Mouse (Mus musculus) heart, adult 18-20 months (tissue): ENCODE data around the gene Zbtb1. TPM values are rescaled to one million over a fixed set of nuclear protein-coding genes. Genes with fewer than 3 reads are reported as not detected.

Experiments
- DNase-seq, 2 experiments: peaks; one replicate each; pipeline ENCODE4 v3.0.0; 2021 to 2022; ENCODE audit warnings: mixed read lengths in 1 of 2
- long read RNA-seq, 2 experiments: library from polyadenylated mRNA; stranded (forward); transcript quantifications; one replicate each; pipeline ENCODE4 v2.0.0; 2021
- total RNA-seq, 2 experiments: library from RNA; stranded (reverse); gene quantifications; 2 replicates each; pipeline ENCODE4 v1.2.3; 2021

Gene Zbtb1
- total RNA-seq = 1 to 10 TPM; 2.9 to 3.0 TPM
- long read RNA-seq, experiment 1, full-length matches to known transcripts = 11 of 11 reads
- long read RNA-seq, experiment 1, partial matches to known transcripts = 0 of 11 reads
- long read RNA-seq, experiment 1, other reads (novel, unspliced or antisense) = 0 of 11 reads
- long read RNA-seq, experiment 2, full-length matches to known transcripts = 3 of 5 reads
- long read RNA-seq, experiment 2, partial matches to known transcripts = 0 of 5 reads
- long read RNA-seq, experiment 2, other reads (novel, unspliced or antisense) = 2 of 5 reads

GRCm38 (mm10) chr12:76369978-76370830 lies at the start of gene Zbtb1:
Gene Zbtb1 (plus strand): TSS chr12:76370266.
- DNase-seq = peak; percentile 83 to 86

- peak; percentile 40 to 56 for DNase-seq
Observed at GRCm38 (mm10) chr12:76324679-76325431, 45.2 kb upstream of the Zbtb1 start, which contains the start of gene Akap5. Gene Akap5 (plus strand): TSS chr12:76324891.

GRCm38 (mm10) chr12:76326437-76327220 lies 43.4 kb upstream of the Zbtb1 start:
- no peak for DNase-seq

DNA sequence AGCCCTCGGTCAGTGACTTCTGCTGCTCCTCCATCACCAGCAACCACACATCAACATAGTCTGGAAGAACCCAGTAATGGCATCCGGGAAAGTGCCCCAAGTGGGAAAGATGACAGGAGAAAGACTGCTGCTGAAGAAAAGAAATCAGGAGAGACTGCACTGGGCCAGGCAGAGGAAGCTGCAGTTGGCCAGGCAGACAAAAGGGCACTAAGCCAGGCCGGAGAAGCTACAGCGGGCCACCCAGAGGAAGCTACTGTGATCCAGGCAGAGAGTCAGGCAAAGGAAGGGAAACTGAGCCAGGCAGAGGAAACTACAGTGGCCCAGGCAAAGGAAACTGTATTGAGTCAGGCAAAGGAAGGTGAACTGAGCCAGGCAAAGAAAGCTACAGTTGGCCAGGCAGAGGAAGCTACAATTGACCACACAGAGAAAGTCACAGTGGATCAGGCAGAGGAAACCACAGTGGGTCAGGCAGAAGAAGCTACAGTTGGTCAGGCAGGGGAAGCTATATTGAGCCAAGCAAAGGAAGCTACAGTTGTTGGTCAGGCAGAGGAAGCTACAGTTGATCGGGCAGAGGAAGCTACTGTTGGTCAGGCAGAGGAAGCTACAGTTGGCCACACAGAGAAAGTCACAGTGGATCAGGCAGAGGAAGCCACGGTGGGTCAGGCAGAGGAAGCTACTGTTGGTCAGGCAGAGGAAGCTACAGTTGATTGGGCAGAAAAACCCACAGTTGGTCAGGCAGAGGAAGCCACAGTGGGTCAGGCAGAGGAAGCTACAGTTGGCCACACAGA lies 41.3 kb upstream of the Zbtb1 start:
- DNase-seq = no peak

- no peak for DNase-seq
Observed at GRCm38 (mm10) chr12:76333688-76334087, 36.4 kb upstream of the Zbtb1 start.

DNA sequence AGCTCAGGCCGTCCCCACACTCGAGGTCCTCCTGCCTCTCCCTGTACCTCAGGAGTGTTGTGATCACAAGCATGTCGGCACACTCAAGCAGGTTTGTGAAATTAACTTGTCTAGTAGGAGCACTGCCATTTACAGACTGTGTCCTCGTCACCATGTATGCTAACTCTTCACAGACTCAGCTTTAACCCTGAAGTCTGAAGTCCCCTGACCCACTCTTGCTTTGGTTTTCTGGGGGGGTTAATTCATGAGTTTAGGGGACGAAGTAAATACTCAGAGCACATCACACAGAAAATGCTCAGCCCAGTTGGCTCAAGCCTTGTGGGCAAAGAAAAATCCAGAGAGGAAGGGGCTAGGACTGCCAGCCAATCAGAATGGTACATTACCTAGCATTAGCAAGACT lies 34.4 kb upstream of the Zbtb1 start:
- DNase-seq = no peak

GRCm38 (mm10) chr12:76336111-76336965 lies 33.7 kb upstream of the Zbtb1 start:
- no peak for DNase-seq

- DNase-seq = peak; percentile 46 to 84
Observed at GRCm38 (mm10) chr12:76341080-76341479, 29.0 kb upstream of the Zbtb1 start.

- DNase-seq = peak in 1 of 2 experiments; percentile 22
Observed at GRCm38 (mm10) chr12:76345759-76346455, 24.2 kb upstream of the Zbtb1 start.

GRCm38 (mm10) chr12:76349680-76350220 lies 20.3 kb upstream of the Zbtb1 start:
- no peak for DNase-seq

DNA sequence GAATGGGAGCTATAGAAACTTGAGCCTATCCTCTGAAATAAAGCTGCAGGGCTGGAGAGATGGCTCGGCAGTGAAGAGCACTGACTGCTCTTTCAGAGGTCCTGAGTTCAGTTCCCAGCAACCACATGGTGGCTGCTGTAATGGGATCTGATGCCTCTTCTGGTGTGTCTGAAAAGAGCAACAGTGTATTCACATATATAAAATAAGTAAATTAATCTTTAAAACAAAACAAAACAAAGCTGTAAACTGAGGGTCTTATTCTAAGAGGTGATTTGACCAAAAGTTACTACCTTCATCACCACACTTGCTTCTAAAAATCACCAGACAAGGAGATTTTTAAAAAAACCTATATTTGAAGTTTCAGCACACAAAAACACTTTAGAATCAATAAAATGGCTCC lies 9.2 kb upstream of the Zbtb1 start:
- no peak for DNase-seq

- DNase-seq = no peak
Observed at GRCm38 (mm10) chr12:76361405-76362302, 8.4 kb upstream of the Zbtb1 start.

GRCm38 (mm10) chr12:76362303-76362676 lies 7.8 kb upstream of the Zbtb1 start:
- no peak for DNase-seq

DNA sequence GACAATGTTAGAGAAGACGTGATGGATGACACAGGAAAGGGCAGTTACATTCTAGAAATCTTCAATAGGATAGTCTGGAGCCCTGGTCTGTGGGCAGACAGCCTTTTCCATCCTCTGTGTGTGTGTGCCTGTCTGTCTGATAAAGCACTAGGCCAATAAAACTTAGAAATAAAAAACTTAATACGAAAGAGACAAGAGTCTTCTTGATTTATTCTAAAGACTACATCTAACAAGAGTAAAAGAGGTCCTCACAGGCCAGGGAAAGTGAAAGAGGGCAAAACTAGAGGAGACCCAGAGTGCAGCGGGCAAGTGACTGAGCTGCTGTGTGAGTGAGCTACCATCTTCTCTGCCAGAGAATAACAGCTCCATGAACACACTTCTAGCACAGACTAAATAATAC lies 3.8 kb upstream of the Zbtb1 start:
- no peak for DNase-seq

DNA sequence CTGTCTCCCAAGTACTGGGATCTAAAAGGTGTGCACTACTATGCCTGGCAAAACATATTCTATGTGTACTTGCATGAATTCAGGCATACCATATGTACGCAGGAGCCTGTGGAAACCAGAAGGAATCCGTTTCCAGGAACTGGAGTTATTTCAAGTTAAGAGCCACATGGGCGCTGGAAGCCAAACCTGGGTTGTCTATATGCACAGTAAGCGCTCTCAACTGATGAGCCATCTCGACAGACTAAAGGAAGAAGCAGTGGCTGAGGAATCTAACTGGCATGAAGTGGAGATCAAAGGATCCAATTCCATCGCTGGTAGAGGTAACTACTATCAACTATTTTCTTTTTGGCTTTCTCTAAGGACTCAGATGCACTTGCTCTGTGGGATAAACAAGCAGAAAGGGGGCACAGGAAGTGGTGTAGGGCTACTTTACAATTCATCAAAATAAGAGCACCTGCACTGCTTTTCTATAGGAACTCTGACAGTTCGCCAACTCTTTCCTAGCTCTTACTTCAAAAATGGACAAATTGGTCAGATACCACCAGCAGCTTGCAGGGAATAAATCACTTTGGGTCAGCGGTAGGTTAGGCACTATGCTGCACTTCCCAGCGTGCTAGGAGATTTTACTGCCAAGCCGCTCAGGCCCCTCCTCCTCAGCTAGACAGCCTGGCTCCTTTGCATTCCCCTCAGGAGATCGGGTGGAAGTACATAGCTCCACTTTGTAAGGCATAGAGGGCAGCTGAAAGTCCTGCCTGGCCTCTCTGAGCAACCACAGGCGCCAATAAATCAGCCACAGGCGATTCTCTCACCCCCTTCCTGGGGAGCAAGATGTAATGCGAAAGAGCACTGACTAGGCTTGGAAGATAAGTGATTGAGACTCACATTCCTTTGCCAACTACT lies 2.7 kb upstream of the Zbtb1 start:
- DNase-seq = peak; percentile 43 to 48

DNA sequence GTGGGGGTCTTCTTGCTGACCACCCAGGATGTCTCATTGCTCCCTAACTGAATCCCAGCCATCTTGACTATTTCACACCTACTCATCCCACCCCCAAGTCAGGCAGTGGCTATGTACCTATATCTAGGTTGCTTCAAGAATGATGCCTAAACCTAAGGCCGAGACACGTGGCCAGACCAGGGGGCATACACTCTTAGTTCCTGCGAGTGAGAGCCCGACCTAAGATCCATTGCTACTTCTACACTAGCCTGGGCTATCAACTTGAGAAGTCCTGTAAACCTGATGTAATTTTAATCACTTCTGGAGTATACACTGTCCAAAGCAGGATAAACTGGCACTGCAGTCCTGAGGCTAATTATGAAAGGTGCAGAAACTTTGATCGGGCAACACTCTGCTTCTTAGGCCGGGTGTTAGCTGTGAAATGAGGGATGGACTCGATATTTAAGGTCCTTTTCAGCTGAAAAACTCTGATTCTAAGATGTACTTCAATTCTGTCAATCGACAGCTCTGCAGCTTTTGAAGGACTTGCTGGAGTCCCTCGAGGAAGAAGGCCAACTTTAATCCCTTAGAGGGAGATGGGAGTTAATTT lies 1.8 kb upstream of the Zbtb1 start:
- peak in 1 of 2 experiments; percentile 30 for DNase-seq
